Mouse (Mus musculus): ENCODE results near the gene Macrod1.

Macrod1 gene

GRCm38 (mm10) chr19:7053382-7053781, 3.2 kb upstream of the Macrod1 start:
- in situ Hi-C loops (cut with MboI; ENCODE audit: low pct_unique_long_range_greater_than_20kb in 1 of 2, low sequenced_read_pairs in 2 of 2, unreplicated experiment in 1 of 2) = loop anchor here in 1 of 2 experiments (25.0 kb wide), 1 partner anchor 359 kb away; the partner anchor contains the start of gene 2700081O15Rik

- in situ Hi-C loops (cut with MboI; ENCODE audit: low pct_unique_long_range_greater_than_20kb in 1 of 2, low sequenced_read_pairs in 2 of 2, unreplicated experiment in 1 of 2) = loop anchor here (5.0 to 25.0 kb wide), 2 partner anchors 143 to 358 kb away; partner anchors contain the start of gene 2700081O15Rik (in 1 of the 2)
Observed at GRCm38 (mm10) chr19:7054772-7055171, 1.8 kb upstream of the Macrod1 start.

GRCm38 (mm10) chr19:7055173-7055572, 1.4 kb upstream of the Macrod1 start:
- in situ Hi-C loops (cut with MboI; ENCODE audit: low pct_unique_long_range_greater_than_20kb in 1 of 2, low sequenced_read_pairs in 2 of 2, unreplicated experiment in 1 of 2) = loop anchor here (5.0 to 25.0 kb wide), 2 partner anchors 142 to 357 kb away; partner anchors contain the start of gene 2700081O15Rik (in 1 of the 2)

GRCm38 (mm10) chr19:7057126-7057721, 614 bp downstream of the Macrod1 start:
- in situ Hi-C loops (cut with MboI; ENCODE audit: low pct_unique_long_range_greater_than_20kb in 1 of 2, low sequenced_read_pairs in 2 of 2, unreplicated experiment in 1 of 2) = loop anchor here (5.0 to 25.0 kb wide), 2 partner anchors 140 to 355 kb away; partner anchors contain the start of gene 2700081O15Rik (in 1 of the 2)

GRCm38 (mm10) chr19:7057722-7058207, 1.2 kb downstream of the Macrod1 start:
- in situ Hi-C loops (cut with MboI; ENCODE audit: low pct_unique_long_range_greater_than_20kb in 1 of 2, low sequenced_read_pairs in 2 of 2, unreplicated experiment in 1 of 2) = loop anchor here (5.0 to 25.0 kb wide), 2 partner anchors 140 to 355 kb away; partner anchors contain the start of gene 2700081O15Rik (in 1 of the 2)

- in situ Hi-C loops (cut with MboI; ENCODE audit: low pct_unique_long_range_greater_than_20kb in 1 of 2, low sequenced_read_pairs in 2 of 2, unreplicated experiment in 1 of 2) = loop anchor here (5.0 to 25.0 kb wide), 2 partner anchors 139 to 354 kb away; partner anchors contain the start of gene 2700081O15Rik (in 1 of the 2)
Observed at GRCm38 (mm10) chr19:7058541-7058940, 1.9 kb downstream of the Macrod1 start.

GRCm38 (mm10) chr19:7062110-7062509, 5.5 kb downstream of the Macrod1 start:
- in situ Hi-C loops (cut with MboI; ENCODE audit: low pct_unique_long_range_greater_than_20kb in 1 of 2, low sequenced_read_pairs in 2 of 2, unreplicated experiment in 1 of 2) = loop anchor here (5.0 to 25.0 kb wide), 3 partner anchors 130 to 350 kb away; partner anchors contain the start of genes 2700081O15Rik (in 1 of the 2) and Mark2 (in 1 of the 2)

GRCm38 (mm10) chr19:7062916-7063315, 6.3 kb downstream of the Macrod1 start:
- in situ Hi-C loops (cut with MboI; ENCODE audit: low pct_unique_long_range_greater_than_20kb in 1 of 2, low sequenced_read_pairs in 2 of 2, unreplicated experiment in 1 of 2) = loop anchor here (5.0 to 25.0 kb wide), 3 partner anchors 129 to 349 kb away; partner anchors contain the start of genes 2700081O15Rik (in 1 of the 2) and Mark2 (in 1 of the 2)

- in situ Hi-C loops (cut with MboI; ENCODE audit: low pct_unique_long_range_greater_than_20kb in 1 of 2, low sequenced_read_pairs in 2 of 2, unreplicated experiment in 1 of 2) = loop anchor here (5.0 to 25.0 kb wide), 3 partner anchors 128 to 348 kb away; partner anchors contain the start of genes 2700081O15Rik (in 1 of the 2) and Mark2 (in 1 of the 2)
Observed at GRCm38 (mm10) chr19:7064571-7064970, 8.0 kb downstream of the Macrod1 start.

GRCm38 (mm10) chr19:7066034-7066827, 9.6 kb downstream of the Macrod1 start:
- in situ Hi-C loops (cut with MboI; ENCODE audit: low pct_unique_long_range_greater_than_20kb in 1 of 2, low sequenced_read_pairs in 2 of 2, unreplicated experiment in 1 of 2) = loop anchor here (10.0 to 25.0 kb wide), 2 partner anchors 279 to 346 kb away; partner anchors contain the start of genes 2700081O15Rik (in 1 of the 2) and Mark2 (in 1 of the 2)

- in situ Hi-C loops (cut with MboI; ENCODE audit: low pct_unique_long_range_greater_than_20kb in 1 of 2, low sequenced_read_pairs in 2 of 2, unreplicated experiment in 1 of 2) = loop anchor here (10.0 to 25.0 kb wide), 2 partner anchors 278 to 345 kb away; partner anchors contain the start of genes 2700081O15Rik (in 1 of the 2) and Mark2 (in 1 of the 2)
Observed at GRCm38 (mm10) chr19:7066828-7067342, 10.3 kb downstream of the Macrod1 start.

GRCm38 (mm10) chr19:7067344-7068050, 10.9 kb downstream of the Macrod1 start:
- in situ Hi-C loops (cut with MboI; ENCODE audit: low pct_unique_long_range_greater_than_20kb in 1 of 2, low sequenced_read_pairs in 2 of 2, unreplicated experiment in 1 of 2) = loop anchor here (10.0 to 25.0 kb wide), 2 partner anchors 277 to 345 kb away; partner anchors contain the start of genes 2700081O15Rik (in 1 of the 2) and Mark2 (in 1 of the 2)

GRCm38 (mm10) chr19:7068136-7068535, 11.5 kb downstream of the Macrod1 start:
- in situ Hi-C loops (cut with MboI; ENCODE audit: low pct_unique_long_range_greater_than_20kb in 1 of 2, low sequenced_read_pairs in 2 of 2, unreplicated experiment in 1 of 2) = loop anchor here (10.0 to 25.0 kb wide), 2 partner anchors 277 to 344 kb away; partner anchors contain the start of genes 2700081O15Rik (in 1 of the 2) and Mark2 (in 1 of the 2)

GRCm38 (mm10) chr19:7068661-7069531, 12.3 kb downstream of the Macrod1 start:
- in situ Hi-C loops (cut with MboI; ENCODE audit: low pct_unique_long_range_greater_than_20kb in 1 of 2, low sequenced_read_pairs in 2 of 2, unreplicated experiment in 1 of 2) = loop anchor here (10.0 to 25.0 kb wide), 2 partner anchors 276 to 343 kb away; partner anchors contain the start of genes 2700081O15Rik (in 1 of the 2) and Mark2 (in 1 of the 2)

GRCm38 (mm10) chr19:7069781-7070763, 13.5 kb downstream of the Macrod1 start:
- in situ Hi-C loops (cut with MboI; ENCODE audit: low pct_unique_long_range_greater_than_20kb in 1 of 2, low sequenced_read_pairs in 2 of 2, unreplicated experiment in 1 of 2) = loop anchor here (10.0 to 25.0 kb wide), 2 partner anchors 275 to 342 kb away; partner anchors contain the start of genes 2700081O15Rik (in 1 of the 2) and Mark2 (in 1 of the 2)
